In the genomic region with DNA sequence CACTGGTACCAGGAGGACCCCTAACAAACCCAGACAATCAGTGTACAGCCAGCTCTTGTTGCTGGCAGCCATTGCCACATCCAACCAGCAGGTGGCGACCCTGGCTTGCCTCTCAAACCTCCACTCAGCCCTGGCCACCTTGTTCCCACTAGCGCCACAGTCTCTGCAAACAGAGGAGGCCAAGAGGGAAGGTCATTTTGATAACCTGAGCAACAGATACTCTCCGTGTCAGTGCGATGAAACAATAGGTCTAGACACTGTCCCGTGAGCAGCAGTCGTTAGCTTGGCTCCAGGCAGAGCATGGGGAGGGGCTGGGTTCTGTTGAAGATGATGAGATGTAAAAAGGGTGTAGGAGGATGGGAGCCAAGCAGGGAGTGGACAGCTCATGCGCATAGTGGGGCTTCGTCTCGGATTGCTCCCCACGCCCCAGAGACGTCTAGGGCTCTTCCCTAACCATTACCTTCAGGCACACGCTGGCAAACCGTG, we compare ENCODE assay signal across 8 mouse cellular contexts. TPM values are rescaled to one million over a fixed set of nuclear protein-coding genes. Genes with fewer than 3 reads are reported as not detected.
A peak's percentile ranks its signal among the peaks of the same experiment; 100 is the strongest.
DNase-seq lines count a peak whose midpoint lies in the region; ATAC-seq lines count a peak whose summit lies in the region.

No protein-coding gene starts in this region.

- H3K27me3 ChIP-seq in hindbrain, embryonic 15.5 days = no peaks in the 10 kb centered on the region

- peak; percentile 79; the same call in 1 of the 2 replicates for ATAC-seq in hindbrain, embryonic 15.5 days (ENCODE audit: low FRiP score, low read depth)
- ATAC-seq in megakaryocyte, adult 5-6 weeks (ENCODE audit: poor library complexity, severe bottlenecking) = peak; percentile 62; the same call in 1 of the 2 replicates
- no peak for ATAC-seq in inflammation-experienced regulatory T-cells, adult 6 months

- no peak overlapping the region for H3K9ac ChIP-seq in hindbrain, embryonic 15.5 days

- 30% methylated on average over 13 of the region's 13 CpGs for WGBS in hindbrain, embryonic 15.5 days

- peaks cover 4% of the 10 kb centered on the region; the same call in 1 of the 2 replicates for H3K4me1 ChIP-seq in hindbrain, embryonic 15.5 days (replicated peaks)

- H3K4me2 ChIP-seq in hindbrain, embryonic 15.5 days = peak overlapping the region; percentile 20; the same call in 1 of the 2 replicates

- H3K9me3 ChIP-seq in hindbrain, embryonic 15.5 days = no peaks in the 10 kb centered on the region

- H3K4me3 ChIP-seq in hindbrain, embryonic 15.5 days = no peak overlapping the region

- H3K27ac ChIP-seq in hindbrain, embryonic 15.5 days (replicated peaks) = no peak overlapping the region

- peak; percentile 33 for DNase-seq in WW6 (ENCODE audit: low read depth, low spot score)
- DNase-seq in cerebellum, postnatal 10 days = peak; percentile 92 to 94
- peak; percentile 76 to 77 for DNase-seq in frontal cortex, postnatal 36 days (ENCODE audit: low spot score in 2 of 2)
- DNase-seq in left cerebral cortex, adult 11 months (ENCODE audit: low spot score) = peak; percentile 33
- peak; percentile 68 for DNase-seq in right cerebral cortex, postnatal 25 days

- H3K36me3 ChIP-seq in hindbrain, embryonic 15.5 days = no peaks in the 10 kb centered on the region

RNA-seq across cellular contexts. Expression of a gene that starts 19.6 kb away (rescaled TPM):
- polyA plus RNA-seq in hindbrain, embryonic 15.5 days (2015; fragmentation: Nextera tagmentation; extraction: Ambion mirVana) = 0.69 and 1.5 TPM in 2 replicates
- not detected in 2 replicates for total RNA-seq in megakaryocyte, adult 5-6 weeks (2015)
- not detected in 2 replicates for total RNA-seq in megakaryocyte, adult 5-6 weeks (2017)
- not detected for polyA plus RNA-seq in inflammation-experienced regulatory T-cells, adult 6 months (2017; shearing (Covaris generic))

RNA-seq across cellular contexts. Expression of a gene that starts 19.7 kb away (rescaled TPM):
- polyA plus RNA-seq in hindbrain, embryonic 15.5 days (2015; fragmentation: Nextera tagmentation; extraction: Ambion mirVana) = 0.08 and 0.21 TPM in 2 replicates
- total RNA-seq in megakaryocyte, adult 5-6 weeks (2015) = not detected in 2 replicates
- not detected in 2 replicates for total RNA-seq in megakaryocyte, adult 5-6 weeks (2017)
- polyA plus RNA-seq in inflammation-experienced regulatory T-cells, adult 6 months (2017; shearing (Covaris generic)) = under 1 TPM in 1 of 3 experiments, not detected in 2; 0.36 TPM

RNA-seq across cellular contexts. Expression of a gene that starts 54.3 kb away (rescaled TPM):
- polyA plus RNA-seq in hindbrain, embryonic 15.5 days (2015; fragmentation: Nextera tagmentation; extraction: Ambion mirVana) = 53.6 and 56.2 TPM in 2 replicates
- 0.07 and 0.34 TPM in 2 replicates for total RNA-seq in megakaryocyte, adult 5-6 weeks (2015)
- total RNA-seq in megakaryocyte, adult 5-6 weeks (2017) = not detected in 2 replicates
- polyA plus RNA-seq in inflammation-experienced regulatory T-cells, adult 6 months (2017; shearing (Covaris generic)) = not detected

Comparison
In these comparisons a context has a peak if more than half of its experiments do, and no peak if none do; other contexts are left out.
1. DNase-seq: peak in every context shown above with its lines; median percentile 93 in cerebellum, postnatal 10 days; 76 in frontal cortex, postnatal 36 days; 68 in right cerebral cortex, postnatal 25 days; 33 in WW6; 33 in left cerebral cortex, adult 11 months.
2. RNA of a gene that starts 54.3 kb away (polyA plus RNA-seq): 53.6 to 56.2 TPM in hindbrain, embryonic 15.5 days; not detected in inflammation-experienced regulatory T-cells, adult 6 months; every median in the first group is over 10 times any median in the second.